Mouse (Mus musculus) R1 (cell line): ENCODE measurements around the gene Ift43.

Source experiments
- DNase-seq: peaks from one replicate; pipeline ENCODE4 v3.0.0-alpha.2; 2018; ENCODE audit warnings: low read depth, low spot score

Ift43 gene

DNA sequence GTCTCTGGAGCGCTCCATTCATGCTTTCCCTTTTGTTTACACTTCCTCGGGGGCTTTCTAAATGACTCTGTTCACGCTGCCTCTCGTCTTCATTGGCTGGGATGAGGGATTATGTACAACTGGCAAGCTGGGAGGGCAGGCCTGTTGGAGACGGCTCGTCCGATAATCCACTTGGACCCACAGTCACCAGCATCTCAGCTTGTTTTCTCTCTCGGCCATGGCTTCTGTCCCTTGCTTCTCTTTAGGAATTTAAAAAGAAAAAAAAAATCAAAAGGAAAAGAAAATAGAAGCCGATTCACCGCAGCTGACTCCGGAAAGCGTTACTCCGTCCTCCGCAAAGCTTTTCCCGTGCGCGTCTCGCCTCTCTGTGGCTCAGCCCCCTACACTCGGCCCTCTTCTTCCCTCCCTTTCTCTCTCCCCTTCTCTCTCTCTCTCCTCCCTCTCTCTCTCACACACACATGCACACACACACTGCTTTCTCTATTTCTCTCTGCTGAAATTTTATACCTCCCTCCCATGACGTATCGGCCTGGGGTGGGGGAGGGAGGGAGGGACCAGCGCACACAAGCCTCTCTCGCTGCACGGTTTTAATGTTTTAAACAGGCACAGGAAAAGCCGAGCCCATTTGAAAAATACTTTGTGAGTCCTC is 3.7 kb upstream of the Ift43 start, which contains the start of gene Tgfb3:
TSS of gene Tgfb3 (minus strand) at position 489 of the 649 bp plus-strand sequence.
- DNase-seq: peak; percentile 30

DNA sequence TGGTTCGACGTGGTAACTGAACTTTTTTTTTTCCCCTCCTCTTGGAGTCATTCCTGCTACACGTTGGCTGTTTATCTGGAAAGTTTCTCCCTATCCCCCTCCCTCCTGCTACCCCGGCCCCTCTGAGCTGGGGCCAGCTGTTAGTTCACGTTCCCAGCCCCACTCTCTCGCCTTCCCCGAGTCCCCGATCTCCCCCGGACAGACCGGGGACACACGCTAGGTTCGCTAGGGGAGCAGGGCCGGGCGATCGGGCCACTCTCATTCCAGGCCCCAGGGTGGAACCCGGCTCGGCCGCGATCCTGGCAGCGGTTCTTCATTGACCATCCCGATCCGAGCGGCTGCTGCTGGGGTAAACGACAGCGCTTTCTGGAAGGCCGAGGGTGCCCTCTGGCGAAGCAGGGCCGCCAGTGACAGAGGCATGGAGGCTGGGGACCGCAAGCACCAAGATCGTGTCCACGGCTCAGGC is 3.1 kb upstream of the Ift43 start:
- DNase-seq: peak; percentile 82

GRCm38 (mm10) chr12:86085873-86086272 is 3.5 kb downstream of the Ift43 start:
- no peak for DNase-seq

DNA sequence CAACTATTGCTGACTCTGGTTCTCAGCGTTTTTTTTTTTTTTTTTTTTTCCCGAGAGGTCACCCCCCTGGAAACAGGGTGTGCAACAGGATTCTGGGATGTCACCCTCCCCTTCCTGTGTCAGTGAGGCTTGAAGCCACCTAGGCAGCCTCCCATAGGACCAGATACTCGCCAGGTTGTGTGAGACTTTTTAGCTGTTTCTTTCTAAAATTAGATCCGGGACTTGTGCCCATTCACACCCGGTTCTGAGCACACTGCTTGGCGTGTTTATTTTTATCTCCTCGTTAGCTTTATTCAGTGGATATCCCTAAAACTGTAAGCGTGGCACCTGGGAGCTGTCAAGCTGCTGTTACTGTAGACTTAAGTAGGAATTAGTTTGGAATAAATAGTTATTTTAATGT is 4.2 kb downstream of the Ift43 start:
- DNase-seq: no peak

DNA sequence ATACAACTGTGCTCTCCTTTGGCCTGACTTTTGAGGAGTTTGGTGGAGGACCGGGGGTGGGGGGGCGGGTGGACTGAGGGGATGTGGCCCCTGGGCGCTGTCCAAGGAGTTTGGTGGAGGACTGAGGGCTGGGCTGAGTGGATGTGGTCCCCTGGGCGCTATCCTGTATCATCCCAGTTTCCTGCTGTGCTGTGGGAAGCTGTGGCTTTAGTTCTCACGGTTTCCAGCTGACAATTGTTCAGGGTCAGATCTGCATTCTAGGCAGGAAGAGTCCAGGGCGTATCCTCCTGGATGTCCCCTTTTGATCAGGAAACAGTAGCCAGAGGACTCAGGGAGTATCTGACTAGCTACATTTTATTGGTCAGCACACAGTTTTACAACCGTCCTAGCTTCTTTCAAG is 5.7 kb downstream of the Ift43 start:
- no peak for DNase-seq

DNA sequence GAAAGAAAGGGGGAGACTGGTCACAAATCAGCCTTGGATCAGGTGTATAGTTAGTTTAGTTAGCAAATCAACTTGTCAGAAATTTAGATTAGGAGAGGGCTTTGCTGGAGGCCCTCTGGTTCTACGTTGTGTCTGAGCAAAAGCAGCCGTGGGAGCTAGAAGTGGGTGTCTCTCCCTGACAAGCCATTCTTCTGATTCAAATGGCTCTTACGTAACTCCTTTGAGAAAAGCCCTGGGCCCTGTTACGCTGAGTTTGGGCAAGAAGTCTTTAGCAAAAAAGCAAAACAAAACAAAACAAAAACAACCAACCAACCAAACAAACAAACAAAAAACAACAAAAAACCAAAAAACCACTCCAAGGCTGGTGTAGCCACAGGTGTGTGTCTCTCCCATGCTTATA is 8.4 kb downstream of the Ift43 start:
- no peak for DNase-seq

GRCm38 (mm10) chr12:86091601-86092132 is 9.3 kb downstream of the Ift43 start:
- no peak for DNase-seq

DNA sequence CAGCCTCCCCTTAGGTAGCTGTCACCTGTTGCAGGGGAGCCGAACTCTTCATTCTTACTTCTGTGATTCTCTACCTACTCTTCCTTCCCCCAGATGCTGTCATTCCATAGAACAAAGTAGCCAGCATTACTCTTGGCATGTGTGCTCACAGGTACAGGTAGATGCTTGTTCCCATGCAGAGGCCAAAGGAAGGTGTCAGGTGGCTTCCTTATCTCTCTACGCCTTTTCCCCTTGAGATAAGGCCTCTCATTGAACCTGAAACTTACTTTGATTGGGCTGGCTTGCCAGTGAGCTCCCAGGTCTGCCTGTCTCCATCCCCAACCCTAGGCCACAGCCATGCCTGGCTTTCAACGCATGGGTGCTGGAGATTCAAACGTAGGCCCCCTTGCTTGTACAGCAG is 11.7 kb downstream of the Ift43 start:
- DNase-seq: no peak

DNA sequence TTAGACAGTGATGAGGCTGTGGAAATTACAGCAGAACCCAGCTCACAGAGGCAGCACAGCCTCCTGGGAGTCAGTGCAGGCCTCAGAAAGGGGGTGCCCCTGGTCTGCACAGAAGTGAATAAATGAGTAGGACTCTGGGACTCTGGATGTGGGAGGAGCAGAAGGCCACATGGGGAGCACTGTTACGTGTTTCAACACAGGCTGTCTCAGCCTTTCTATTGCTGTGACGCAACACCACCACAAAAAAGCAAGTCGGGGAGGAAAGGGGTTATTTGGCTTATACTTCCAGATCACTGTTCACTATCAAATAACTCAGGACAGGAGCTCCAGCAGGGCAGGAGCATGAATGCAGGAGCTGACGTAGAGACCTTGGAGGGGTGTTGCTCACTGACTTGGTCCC is 13.5 kb downstream of the Ift43 start:
- no peak for DNase-seq

- no peak for DNase-seq
These were observed 15.4 kb downstream of the Ift43 start for GRCm38 (mm10) chr12:86097781-86098180.

DNA sequence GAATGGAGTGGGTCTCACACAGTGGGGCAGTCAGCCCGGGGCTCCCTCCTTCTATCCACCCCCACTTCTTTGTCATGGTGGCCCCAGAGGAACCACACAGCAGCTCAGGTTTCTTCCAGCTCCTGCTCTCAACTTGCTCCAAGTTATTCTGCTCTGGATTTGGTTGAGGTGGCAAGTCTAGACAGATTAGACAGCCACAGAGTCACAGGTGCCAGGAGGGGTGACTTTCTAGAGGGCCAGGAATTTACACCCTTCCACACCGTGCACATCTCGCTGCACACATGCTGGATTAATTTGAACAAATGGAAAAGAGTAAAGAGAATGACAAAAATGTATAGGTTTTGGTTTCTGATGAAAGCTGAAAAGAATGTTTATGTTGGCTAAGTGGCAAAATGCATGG is 18.4 kb downstream of the Ift43 start:
- no peak for DNase-seq

DNA sequence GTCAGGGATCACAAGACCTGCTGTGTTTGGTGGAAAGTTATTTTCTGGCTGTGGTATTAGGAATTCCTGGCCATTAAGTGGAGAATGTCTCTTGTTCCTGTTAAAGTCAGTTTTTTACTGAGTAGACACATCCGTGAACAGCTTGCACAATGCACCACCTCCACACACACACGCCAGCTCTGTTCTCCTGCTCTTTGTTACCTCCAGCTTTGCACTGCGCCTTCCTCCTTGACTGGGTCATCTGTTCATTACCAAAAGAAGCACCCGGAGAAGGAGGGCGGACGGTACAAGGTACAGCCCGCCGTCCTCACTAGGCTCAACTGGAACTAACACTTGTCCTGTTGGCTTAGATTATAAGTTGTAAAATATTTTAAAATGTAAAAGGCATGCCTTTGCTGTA is 20.3 kb downstream of the Ift43 start:
- peak; percentile 17 for DNase-seq

GRCm38 (mm10) chr12:86103391-86103790 is 21.1 kb downstream of the Ift43 start:
- DNase-seq: peak; percentile 29

- DNase-seq: peak; percentile 13
These were observed 21.5 kb downstream of the Ift43 start for GRCm38 (mm10) chr12:86103852-86104251.

DNA sequence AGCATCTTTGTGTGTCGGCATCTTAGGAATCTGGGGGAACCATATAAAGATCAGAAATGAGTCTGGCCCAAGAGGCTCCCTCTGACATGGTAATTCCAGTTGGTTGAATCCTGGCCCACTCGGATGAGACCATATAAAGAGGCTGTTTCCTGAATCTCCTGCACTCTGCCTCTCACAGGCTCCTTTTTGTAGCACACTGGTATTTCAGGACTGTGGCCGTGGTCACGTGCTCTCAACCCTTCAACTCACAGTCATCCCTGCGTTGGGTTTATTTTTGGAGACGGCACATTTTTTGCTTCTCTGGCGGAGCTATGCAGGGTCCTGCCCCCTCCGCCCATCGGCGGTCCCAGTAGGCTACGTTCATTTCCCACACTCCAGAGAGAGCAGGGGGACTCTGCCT is 22.0 kb downstream of the Ift43 start:
- DNase-seq: no peak

- DNase-seq: no peak
These were observed 23.2 kb downstream of the Ift43 start for GRCm38 (mm10) chr12:86105546-86105945.

GRCm38 (mm10) chr12:86106086-86106485 is 23.7 kb downstream of the Ift43 start:
- DNase-seq: no peak

DNA sequence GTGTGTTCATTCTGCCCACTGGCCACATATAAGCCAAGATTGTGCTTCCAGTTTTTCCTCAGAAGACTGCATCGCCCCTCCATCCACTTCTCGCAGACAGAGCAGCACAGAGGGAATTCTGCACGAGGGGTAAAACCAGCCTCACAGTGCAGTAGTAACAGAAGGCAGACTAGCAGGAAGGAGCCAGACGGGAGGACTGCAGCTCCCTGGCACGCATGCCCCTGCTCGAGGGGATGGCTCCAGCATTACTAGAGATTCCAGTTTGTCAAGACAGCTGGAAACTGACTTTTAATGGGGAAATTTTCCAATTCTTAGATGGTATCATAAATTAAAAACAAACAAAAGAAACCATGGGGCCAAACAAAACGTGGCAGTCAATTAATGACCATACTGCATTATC is 25.3 kb downstream of the Ift43 start:
- no peak for DNase-seq

GRCm38 (mm10) chr12:86109531-86109930 is 27.2 kb downstream of the Ift43 start:
- DNase-seq: no peak

DNA sequence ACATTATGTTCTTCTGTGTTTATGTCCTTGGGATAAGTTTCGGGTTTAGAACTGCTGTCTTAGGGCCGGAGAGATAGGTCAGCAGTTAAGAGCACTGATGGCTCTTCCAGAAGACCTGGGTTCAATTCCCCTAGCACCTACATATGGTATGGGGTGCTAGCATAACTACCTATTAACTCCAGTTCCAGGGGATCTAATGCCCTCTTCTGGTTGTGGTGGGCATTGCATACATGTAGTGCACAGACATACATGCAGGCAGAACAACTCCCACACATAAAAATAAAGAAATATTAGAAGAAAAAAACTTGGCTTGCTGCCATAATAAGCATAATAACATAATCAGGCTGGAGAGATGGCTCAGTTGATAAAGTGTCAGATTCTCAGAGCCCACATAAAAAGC is 28.3 kb downstream of the Ift43 start:
- DNase-seq: peak; percentile 53

DNA sequence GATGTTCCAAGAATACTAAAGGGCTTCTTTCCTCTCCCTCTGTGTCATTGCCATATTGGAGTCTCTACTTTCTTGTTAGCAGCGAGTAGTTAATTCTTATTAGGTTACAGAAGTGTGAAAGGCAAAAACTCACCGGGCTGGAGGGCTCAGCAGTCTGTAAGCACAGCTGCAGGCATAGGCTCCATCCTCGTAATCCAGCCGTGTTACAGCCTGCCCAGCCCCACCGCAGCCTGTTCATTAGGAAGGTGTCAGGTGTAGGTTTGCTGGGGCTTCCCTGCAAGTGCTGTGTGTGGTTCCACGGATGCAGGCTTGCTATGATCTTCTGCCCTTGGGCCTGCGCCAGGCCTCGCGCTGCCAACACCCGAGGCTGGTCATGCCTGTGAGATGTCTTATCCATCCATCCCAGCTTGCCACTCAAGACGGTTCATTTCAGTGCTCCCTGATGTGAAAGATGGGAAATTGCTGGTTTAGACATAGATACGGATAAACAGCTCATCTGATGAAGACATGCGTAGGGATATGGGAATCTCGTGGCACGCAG is 34.0 kb downstream of the Ift43 start:
- no peak for DNase-seq

DNA sequence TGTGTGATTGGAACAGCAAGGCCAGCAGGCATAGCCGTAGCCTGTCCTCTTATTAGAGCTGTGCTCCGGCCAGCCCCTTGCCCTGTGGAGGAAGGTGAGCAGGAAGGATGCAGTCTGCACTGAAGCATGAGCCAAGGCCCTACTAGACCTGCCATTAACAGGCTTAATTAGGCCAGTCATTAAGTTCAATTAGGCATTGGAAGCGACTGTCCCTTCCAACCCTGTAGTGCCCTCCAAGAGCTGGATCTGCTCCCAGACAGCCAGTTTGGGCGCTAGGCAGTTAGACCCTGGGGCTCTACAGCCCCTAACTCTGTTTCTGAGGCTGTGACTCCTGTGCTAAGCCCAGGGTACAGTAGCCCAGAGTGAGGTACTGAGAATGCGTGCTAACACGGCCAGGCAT is 41.7 kb downstream of the Ift43 start:
- no peak for DNase-seq

DNA sequence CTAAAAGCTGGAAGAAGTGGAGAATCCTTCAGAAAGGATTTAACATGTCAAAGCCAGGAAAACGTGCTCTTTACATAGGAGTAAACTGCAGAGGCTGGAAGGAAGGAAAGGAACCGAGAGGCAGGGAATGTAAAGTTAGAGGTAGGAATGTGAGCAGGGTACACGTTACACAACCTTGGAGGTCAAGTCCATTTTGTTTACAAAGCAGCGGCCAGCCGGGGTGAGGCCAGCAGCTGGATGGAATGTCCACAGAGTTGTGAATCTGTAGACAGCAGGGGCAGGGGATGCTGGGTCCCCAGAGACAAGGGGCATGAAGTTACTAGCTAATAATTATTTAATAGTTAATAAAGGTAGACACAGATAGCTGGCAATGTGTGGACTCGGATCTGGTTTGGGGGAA is 45.8 kb downstream of the Ift43 start:
- no peak for DNase-seq
